Mouse (Mus musculus): ENCODE measurements at regions not wholly inside any gene's neighbourhood (a gene's known extent, or its start where the extent isn't known, plus 50 kb on each side); places are given as distances from the start of the nearest gene placed in this dataset.
"Not testable (repeated sequence)": the region's sequence is repeated elsewhere in the genome, so short reads cannot be mapped to it uniquely, and the experiment has no call there.

DNA sequence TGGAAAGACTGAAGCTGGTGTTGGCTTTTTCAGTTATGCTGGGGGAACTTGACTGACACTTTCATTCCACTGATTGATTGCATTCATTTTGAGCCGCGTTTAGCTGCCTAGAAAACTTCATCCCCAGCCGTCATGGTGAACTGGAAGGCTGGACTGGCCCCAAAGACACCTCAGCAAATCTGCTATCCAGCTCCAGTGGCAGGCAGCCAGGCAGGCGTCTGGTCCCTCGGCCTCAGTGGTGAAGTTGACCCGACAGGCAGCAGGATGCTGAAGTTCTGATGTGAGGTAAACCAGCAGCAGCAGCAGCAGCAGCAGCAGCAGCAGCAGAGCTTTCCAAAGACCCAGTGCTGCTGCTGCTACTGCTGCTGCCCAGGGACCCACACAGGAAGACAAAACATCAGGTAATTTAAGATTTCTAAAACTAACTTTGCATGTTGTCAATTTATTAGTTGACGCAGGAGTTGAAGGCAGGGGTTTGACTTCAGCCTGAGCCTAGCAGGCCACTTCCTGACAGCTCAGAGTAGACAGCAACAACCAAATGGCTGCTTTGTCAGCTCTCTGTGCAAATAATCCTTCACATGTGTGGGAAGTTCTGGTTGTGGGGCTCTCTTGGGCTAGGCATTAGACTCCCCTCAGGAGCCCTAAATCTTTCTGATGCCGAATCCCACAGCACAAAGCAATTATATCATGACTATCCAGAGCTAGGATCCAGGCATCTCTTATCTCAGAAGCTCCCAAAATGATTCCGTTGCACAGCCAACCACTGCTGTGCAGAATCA is 200.4 kb upstream of the Nhs start:
- DNase-seq = peak; percentile 23 to 59

DNA sequence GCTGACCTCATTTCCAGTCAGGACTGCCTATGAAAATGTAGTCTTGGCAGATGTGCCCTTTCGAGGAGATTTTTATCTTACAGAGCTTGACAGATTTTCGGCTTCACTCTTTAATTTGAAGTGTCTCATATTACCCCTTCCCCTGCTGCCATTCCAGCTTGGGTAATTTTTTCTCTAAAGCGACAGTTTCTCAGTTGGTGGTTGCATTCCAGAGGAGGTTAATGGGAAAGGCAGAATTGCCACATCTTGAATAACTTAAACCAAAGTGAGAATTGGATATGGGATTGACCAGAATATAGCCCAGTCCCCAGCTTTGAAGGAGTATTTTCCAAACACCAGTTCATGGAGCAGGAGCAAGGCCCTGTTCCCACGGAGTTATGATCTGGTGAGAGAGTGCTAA is 188.8 kb upstream of the Nhs start:
- no peak for DNase-seq

DNA sequence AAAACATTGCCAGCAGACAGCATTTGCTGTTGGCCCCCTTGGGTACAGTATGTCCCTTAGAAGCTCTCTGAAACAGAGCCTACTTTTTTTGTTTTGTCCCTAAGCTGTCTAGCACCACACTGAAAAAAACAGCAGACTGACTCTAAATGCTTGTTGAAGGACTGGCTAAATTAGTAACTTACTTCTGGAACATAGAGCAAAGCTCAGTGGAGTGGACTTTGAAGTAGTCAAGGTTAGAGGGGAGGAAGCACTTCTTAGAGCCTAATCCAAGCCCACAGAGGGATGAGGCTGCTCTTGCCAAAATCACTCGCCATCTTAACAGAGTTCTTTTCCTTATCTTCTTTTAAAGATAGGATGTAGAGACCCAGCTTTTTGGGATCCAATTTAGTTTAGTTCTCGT is 188.4 kb upstream of the Nhs start:
- no peak for DNase-seq

DNA sequence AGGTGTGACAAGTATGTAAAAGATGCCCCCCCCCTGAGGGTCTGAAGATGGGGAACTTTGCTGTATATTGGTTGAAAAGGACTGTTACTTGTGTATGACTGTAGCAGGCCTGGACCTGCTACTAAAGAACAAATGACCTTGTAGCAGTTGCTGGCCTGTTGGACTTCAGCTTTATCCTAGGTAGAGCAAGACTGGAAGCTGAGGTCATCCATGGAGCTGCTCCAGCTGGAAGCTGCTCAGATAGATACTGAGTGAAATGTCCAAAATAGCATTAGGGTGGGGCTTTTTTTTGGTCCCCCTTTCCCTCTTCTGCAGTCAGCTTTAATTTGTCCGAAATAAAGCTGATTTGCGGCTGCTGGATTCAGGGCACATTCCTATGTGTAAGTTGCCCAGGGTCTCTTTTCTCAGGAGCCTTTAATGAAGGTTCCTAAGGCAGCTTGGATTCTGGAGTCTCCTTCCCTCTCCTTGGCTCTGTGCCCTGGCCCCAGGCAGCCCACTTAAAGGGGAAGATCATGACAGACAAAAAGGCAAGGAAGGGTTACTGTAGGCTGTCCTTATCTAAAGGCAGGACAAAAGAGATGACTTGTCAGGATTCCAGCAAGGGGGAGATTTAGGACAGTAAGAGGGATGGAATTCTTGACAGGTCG is 186.1 kb upstream of the Nhs start:
- DNase-seq = peak; percentile 72 to 77

DNA sequence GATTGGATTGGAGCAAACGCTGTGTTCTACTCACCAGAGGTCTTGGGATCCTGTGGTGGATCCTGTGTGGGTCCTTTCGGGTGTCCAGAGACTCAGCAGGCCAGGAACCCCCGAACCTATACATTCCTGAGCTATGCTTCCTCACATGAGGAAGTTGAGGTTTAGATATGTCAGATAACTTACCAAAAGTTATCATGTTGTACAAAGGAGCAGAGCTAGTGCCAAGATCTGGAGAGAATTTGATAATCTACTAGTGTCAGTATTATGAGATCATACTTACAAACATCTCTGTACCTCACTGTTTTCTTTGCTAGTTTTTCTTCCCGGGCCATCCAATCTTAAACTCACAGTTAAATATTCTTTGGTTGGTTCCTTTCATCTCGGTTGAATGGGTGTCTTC is 172.6 kb upstream of the Nhs start:
- no peak for DNase-seq

DNA sequence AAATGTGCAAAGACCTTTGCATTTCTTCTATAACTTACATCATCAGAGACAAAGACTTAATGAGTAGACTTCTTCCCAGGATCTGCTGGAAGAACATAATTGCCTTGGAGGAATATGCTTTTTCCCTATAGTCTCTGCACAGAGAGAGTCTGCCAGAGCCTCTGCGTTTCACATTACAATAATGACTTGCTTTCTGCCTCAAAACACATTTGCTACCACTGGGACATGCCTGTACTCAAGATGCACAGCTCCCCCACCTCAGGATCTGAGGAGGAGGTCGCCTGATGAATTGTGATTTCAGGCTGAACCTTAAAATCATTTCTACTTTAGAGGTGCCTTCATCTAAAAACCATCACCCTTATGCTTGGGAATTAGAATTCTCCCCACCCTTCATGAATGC is 148.1 kb upstream of the Nhs start:
- no peak for DNase-seq

DNA sequence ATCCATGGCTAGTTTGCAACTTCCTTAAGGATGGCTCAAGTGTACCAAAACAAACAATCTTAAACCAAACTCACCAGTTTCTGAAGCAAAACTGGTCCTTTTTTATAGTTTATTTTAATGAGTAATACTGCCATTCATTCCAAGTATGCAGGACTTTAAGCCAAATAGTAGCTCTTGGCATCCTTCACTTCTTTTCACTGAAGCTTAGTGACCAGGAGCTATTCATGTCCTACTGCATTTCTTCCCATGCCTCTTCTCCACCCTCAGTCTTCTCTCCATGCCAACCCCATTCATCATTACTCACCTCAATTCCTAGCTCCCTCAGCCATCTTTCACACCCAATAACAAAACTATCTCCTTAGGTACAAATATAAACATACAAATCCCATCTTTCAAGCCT is 144.6 kb upstream of the Nhs start:
- no peak for DNase-seq

DNA sequence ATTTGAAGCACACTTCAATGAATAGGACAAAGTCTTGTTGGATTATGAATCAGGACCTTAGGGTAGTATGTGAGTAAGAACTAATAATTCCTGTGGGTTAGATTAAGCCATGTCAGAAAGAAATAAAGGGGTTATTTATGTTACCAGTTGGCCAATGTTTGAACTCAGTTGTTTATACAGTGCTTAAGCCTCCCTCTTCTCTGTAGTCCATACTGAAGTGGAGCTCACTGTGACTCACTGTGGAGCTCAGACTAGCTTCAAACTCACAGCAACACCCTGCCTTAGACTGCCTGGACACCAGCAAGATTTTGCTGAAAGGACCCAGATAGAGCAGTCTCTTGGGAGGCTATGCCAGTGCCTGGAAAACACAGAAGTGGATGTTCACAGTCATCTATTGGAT is 143.3 kb upstream of the Nhs start:
- DNase-seq = no peak

DNA sequence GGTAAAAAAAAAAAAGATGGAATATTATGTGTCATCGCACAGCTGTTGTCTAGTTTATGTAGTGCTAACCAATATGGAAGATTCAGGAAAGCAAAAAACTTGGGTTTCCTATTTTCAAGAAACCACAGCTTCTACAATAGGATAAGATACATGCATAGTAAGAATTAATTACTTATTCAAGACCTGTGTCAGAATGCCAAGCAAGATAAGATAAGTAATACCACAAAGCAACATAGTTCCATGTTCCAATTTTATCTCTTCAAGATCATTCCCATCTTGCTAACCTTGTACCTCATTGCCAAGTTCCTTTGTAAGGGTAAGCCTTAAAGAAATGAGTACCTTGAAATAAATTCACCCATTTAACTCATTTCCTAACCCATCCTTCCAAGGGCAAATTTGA is 131.7 kb upstream of the Nhs start:
- DNase-seq = no peak

DNA sequence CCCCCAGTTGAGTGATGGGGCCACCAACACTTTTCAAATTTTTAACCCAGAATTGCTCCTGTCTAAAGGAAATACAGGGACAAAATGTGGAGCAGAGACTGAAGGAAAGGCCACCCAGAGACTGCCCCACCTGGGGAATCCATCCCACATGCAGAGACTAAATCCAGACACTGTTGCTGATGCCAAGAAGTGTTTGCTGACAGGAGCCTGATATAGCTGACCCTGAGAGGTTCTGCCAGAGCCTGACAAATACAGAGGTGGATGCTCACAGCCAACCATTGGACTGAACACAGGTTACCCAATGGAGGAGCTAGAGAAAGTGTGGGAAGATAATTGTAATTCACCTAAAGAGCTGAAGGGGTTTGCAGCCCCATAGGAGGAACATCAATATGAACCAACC is 126.6 kb upstream of the Nhs start:
- not testable (repeated sequence) for DNase-seq

DNA sequence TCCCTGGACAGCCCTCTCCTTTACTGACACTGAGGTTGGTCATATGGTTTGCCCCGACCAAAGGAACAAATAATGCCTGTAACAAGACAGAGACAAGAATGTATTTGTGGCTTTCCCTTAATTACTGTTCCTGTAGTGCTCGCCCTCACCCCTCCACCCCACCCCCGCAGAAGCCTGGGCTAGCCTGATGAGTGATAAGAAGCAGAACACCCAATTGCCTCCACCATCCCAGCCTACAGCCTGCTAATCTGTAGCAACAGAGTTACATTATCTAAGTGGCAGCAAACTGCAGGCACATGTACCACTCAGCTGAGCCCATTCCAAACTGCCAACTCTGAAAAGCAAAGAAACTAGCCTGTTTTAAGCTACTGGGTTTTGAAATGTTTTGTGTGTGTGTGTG is 124.7 kb upstream of the Nhs start:
- DNase-seq = no peak

DNA sequence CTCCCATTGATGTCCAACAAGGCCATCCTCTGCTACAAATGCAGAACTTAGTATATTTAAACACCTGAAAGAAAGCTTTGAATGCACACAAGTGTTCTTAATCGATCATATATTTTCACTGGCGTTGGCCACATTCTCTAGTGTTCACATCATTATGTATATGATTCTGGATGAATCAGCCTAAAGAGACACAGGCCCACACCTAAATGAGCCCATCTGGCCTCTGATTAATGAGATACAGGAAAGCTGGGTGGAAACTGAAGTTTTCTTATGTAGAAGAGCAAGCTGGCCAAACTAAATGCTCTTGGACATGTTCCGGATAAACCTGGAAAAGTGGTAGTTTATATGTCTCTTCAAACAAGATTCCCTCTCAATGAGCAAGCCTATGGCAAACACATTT is 123.2 kb upstream of the Nhs start:
- DNase-seq = no peak

DNA sequence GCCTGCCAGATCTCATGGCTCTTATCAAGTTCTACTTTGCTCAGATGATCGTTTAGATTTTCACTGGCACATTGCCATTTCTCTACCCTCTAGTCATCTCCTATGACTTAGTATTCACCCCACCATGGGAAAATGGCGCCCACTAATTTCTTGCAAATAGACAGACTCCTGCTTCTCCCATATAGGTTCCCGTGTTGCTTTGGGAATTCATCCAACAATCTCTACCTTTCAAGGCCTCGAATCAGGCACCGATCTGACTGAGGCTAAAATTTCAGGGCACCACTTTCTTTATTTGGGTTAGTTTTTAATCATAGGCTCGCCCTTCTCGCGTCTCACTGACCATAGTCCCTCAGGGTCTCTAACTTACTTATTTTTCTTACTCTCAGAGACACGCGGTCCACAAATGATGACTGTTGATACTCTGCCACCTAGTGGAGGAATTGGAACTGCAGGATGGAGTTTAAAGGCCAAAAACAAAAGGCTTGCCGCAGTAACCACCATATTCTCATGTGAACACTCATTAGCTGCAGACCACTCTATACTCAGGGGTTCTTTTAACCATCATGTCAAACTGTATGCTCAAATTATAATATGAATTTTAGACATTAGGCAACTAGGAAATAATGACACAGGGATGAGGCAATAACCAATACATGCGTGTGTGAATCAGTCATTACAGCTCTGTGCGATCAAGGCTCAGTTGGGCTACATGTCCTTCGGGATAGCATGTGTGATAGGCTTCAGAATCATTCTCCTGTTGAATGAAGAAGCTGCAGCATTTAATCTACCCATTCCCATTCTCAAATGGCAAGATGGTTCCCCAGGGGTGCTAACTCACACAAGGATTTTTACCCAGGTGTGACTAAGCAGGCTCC is 119.5 kb upstream of the Nhs start:
- peak; percentile 78 to 85 for DNase-seq

DNA sequence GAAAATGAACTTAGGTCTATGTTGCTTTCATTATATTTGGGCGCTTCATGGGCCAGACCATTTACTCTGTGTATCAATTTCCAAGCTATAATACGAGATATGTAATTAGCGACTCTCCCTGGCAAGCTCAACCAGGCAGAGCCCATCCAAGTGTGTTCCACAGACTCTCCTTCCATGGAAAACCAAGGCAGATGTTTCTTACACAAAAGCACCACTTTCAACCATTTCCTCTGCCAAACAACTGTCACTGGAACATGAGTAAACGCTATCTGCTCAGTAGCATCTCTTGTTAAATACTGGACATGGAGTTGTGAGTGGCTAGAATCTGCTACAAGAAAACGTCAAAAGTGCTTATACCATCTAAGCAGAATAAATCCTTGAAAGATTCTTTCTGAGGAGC is 115.1 kb upstream of the Nhs start:
- DNase-seq = no peak

DNA sequence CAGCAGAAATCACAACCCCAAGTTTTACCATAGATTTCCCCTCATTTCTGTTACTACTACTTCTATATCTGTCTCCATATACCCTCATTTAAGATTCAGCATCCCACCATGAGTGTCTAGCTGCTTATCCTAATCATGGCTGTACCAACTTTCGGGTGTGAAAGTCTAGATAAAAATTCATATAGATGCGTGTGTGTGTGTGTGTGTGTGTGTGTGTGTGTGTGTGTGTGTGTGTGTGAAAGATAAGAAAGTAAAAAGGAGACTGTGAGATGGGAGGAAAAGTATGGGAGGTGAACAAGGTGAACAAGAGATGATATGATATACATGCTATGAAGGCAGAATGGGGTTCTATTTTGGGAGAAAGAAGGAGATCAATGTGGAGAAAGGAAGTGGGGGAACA is 111.7 kb upstream of the Nhs start:
- no peak for DNase-seq

DNA sequence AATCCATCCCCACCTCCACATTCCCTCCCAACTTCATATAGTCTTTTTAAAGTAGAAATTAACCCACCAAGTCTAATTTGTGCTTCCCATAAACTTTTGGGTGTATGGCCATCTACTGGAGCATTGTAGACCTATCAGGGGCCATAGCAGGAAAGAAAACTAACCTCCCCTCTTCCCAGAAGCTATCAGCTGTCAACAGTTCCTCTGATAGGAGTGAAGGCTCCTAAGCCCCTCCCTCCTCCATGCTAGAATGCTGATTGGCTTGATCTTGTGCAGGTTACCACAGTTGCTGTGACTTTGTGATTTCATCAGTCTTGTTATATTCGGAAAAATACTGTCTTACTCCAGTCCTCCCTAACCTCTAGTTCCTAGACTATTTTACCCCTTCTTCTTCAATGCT is 109.4 kb upstream of the Nhs start:
- DNase-seq = no peak

DNA sequence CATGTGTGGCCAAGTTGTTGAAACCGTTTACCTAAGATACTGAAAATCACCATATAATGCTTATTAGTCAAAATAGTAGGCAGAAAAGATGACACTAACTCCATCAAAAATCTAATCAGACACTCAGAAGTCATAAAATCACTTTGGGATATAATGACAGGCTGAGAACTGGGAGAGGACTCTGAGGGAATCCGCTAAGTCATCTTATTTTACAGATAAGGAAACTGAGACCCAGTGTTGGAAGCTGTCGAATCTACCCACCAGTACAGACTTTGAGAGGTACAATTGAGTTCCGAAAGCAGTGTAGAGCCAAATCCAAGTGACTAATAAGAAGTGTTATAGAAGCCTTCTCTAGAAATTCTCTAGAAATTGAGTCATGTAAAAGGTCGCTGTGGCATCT is 108.6 kb upstream of the Nhs start:
- no peak for DNase-seq

DNA sequence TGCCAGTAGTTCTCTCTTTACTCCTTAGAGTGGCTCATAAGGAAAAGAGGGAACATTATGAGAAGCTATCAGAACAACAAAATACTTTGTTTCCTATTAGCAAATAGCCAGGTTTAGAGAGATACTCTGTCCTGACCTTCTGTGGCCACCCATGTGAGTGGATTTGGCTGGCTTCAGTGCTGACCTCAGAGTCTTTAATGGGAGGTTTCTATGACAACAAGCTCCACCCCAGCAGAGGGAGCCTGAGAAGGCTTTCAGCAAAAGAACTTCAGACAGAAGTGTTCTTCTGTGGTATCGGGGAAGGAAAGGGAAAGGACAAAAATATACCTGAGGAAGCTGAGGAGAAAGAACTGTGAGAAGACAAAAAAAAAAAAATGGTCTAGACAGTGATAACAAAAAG is 108.1 kb upstream of the Nhs start:
- peak; percentile 37 to 62 for DNase-seq

DNA sequence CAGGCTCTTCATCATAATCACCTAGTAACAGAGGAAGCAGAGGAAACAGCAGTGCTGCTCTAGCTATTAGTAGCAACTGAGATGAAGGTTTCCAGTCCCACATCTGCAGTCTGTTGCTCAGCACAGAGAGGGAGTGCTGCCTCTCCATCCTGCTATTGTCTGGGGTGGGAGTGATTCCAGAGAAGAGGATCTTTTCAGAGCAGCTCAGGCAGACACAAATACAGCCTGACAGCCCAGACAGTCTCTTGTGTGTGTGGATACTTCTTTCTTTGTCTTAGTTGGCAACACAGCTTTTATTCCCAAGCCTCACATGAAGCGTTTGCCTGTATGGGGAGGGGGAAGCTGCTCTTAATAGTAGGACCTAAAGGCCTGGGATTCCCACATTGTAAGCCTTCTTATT is 107.2 kb upstream of the Nhs start:
- peak in 1 of 2 experiments; percentile 9 for DNase-seq

DNA sequence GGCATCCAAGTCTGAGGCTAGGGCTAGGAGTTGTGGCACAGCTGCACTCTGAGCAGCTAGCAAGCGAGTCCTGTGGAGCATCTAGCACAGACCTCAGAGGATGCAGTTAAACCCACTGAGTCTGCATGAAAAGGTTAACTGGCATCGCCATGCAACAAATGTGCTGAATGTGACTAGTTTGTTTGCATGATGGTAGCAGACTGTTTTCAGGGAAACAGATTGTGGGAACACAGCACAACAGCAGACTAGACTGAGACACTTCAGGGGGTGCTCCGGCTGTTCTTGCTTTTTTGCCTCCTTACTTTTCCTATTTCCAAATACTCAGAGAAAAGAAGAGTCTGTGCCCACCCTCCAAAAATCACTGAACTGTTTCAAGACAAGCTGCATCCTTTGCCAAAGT is 97.9 kb upstream of the Nhs start:
- DNase-seq = peak; percentile 7 to 17

DNA sequence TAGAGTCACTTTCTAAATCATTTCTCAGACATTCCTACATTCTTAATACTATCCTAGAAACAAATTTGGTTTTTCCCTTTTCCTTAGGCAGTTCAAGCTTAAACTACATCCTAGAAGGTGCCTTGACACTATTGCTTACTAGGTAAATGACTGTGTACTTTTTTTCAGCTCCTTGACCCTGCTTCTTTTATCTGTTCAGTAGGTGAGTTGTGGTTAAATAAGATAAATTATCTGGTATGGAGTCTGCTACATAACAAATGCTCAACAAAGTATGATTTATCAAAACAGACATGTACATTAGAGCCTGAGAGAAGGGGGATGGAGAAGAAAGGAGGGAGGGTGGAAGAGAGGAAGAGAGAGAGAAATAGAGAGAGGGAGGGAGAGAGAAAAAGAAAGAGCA is 96.3 kb upstream of the Nhs start:
- DNase-seq = no peak

DNA sequence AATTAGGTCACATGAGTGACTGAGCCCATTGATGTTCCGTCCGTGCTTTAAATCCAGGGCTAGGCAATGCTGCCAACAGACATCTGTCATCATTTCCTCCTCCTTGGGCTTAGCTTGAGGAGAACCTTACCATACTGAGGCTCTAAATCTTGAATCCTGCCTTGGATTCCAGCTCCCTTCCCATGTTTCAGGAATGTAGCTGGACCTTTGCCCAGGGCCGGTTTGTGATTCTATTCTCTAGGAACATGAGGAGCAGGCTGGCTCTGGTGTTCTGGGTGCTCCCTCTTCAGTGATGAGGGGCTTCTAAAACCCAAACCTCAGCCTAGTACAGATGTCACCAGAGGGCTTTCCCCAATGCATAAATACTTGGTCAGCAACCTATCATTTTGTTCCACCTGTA is 81.8 kb upstream of the Nhs start:
- peak; percentile 8 to 9 for DNase-seq

DNA sequence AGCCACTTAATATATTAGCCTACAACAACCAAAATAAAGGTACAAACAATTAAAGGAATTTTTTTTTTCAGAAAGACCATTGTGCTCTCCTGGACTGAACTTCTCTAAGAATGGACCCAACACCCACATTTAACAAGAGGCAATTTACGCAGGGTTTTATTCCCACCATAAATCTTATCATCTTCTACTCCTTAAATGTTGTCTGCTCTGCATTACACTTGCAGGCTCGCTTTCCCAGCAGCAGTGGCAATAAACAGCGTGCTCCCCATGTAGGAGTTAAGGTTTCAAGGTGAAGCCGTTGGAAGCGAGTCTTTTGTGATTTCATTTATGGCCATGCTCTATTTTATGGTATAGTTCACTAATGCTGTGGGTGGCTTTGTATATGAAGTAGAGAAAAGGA is 76.0 kb upstream of the Nhs start:
- no peak for DNase-seq

DNA sequence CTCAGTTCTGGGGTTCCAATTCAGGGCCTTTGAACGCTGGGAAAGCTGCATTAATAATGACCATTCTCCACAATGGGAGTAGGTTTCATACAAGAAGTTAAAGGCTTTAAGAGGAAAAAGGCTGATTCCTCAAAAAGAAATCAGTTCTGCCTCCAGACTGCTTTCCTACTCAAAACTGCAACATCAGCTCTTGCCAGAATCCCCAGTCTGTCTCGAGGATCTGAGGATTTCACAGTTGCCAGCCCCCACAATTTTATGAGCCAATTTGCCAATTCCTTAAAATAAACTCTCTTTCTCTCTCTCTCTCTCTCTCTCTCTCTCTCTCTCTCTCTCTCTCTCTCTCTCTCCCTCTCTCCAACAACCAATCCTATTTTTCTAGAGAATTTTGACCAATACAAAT is 51.3 kb upstream of the Nhs start:
- no peak for DNase-seq

Measured in cerebellum, postnatal 10 days (tissue).